Mouse (Mus musculus) cortical plate, adult 2 months (tissue): ENCODE measurements around the gene M6pr.

Experiments
- CTCF ChIP-seq: fragments of 200-500 bp; IDR thresholded peaks from 2 replicates; pipeline ENCODE4 v1.5.1; 2011; ENCODE audit warnings: mild to moderate bottlenecking, control low read depth, low read length; ENCODE audit not compliant: insufficient read depth; ENCODE audit errors: extremely low read depth
- POLR2A ChIP-seq: fragments of 200-500 bp; IDR thresholded peaks from 2 replicates; pipeline ENCODE4 v1.6.1; 2011; ENCODE audit warnings: mild to moderate bottlenecking, low read length, control low read depth; ENCODE audit not compliant: insufficient read depth; ENCODE audit errors: extremely low read depth

GRCm38 (mm10) chr6:122274546-122274945 is 34.0 kb upstream of the M6pr start:
- TF ChIP-seq POLR2A (no peak), CTCF (no peak)
